Mouse (Mus musculus) spleen, postnatal 10 days (tissue): Measurements from ENCODE around the gene Tnfrsf22.
A peak's percentile ranks its signal among the peaks of the same experiment; 100 is the strongest.
"Not testable (repeated sequence)": the region's sequence is repeated elsewhere in the genome, so short reads cannot be mapped to it uniquely, and the experiment has no call there.

ENCODE experiments used
- DNase-seq, 2 experiments: peaks; one replicate each; pipeline ENCODE4 v3.0.0; 2021 to 2022; ENCODE audit warnings: low spot score in 2 of 2

The Tnfrsf22 gene

GRCm38 (mm10) chr7:143649034-143649768 lies at the start of gene Tnfrsf22:
Gene Tnfrsf22 (minus strand): TSS chr7:143649661.
- DNase-seq: peak; percentile 38 to 84

GRCm38 (mm10) chr7:143696140-143696539 lies 46.7 kb upstream of the Tnfrsf22 start:
- DNase-seq: peak in 1 of 2 experiments; percentile 55

- DNase-seq: no peak
These were observed 45.1 kb upstream of the Tnfrsf22 start for GRCm38 (mm10) chr7:143694550-143694949.

- DNase-seq: no peak
These were observed 43.5 kb upstream of the Tnfrsf22 start for GRCm38 (mm10) chr7:143692746-143693510.

- no peak for DNase-seq
These were observed 42.4 kb upstream of the Tnfrsf22 start for GRCm38 (mm10) chr7:143691909-143692308.

GRCm38 (mm10) chr7:143691181-143691580 lies 41.7 kb upstream of the Tnfrsf22 start:
- no peak for DNase-seq

- peak in 1 of 2 experiments; percentile 12 for DNase-seq
These were observed 40.5 kb upstream of the Tnfrsf22 start for GRCm38 (mm10) chr7:143689946-143690345.

GRCm38 (mm10) chr7:143689481-143689880 lies 40.0 kb upstream of the Tnfrsf22 start:
- DNase-seq: no peak

GRCm38 (mm10) chr7:143686676-143687075 lies 37.2 kb upstream of the Tnfrsf22 start:
- DNase-seq: not testable (repeated sequence)

GRCm38 (mm10) chr7:143686191-143686590 lies 36.7 kb upstream of the Tnfrsf22 start:
- not testable (repeated sequence) for DNase-seq

- peak; percentile 24 to 77 for DNase-seq
These were observed 36.1 kb upstream of the Tnfrsf22 start, which contains the start of gene Tnfrsf23 for GRCm38 (mm10) chr7:143685359-143686067. Gene Tnfrsf23 (minus strand): TSS chr7:143685872.

GRCm38 (mm10) chr7:143684569-143684968 lies 35.1 kb upstream of the Tnfrsf22 start:
- not testable (repeated sequence) for DNase-seq

GRCm38 (mm10) chr7:143681566-143681965 lies 32.1 kb upstream of the Tnfrsf22 start:
- DNase-seq: peak in 1 of 2 experiments; percentile 6

- DNase-seq: peak in 1 of 2 experiments; percentile 8
These were observed 31.4 kb upstream of the Tnfrsf22 start for GRCm38 (mm10) chr7:143680836-143681235.

- DNase-seq: peak in 1 of 2 experiments; percentile 4
These were observed 30.2 kb upstream of the Tnfrsf22 start for GRCm38 (mm10) chr7:143679650-143680049.

GRCm38 (mm10) chr7:143666427-143667311 lies 17.2 kb upstream of the Tnfrsf22 start:
- no peak for DNase-seq

GRCm38 (mm10) chr7:143663470-143663869 lies 14.0 kb upstream of the Tnfrsf22 start:
- no peak for DNase-seq

- DNase-seq: no peak
These were observed 11.3 kb upstream of the Tnfrsf22 start for GRCm38 (mm10) chr7:143660797-143661196.

GRCm38 (mm10) chr7:143649769-143650346 lies 397 bp upstream of the Tnfrsf22 start:
- DNase-seq: not testable (repeated sequence)

GRCm38 (mm10) chr7:143643949-143644348 lies 5.5 kb downstream of the Tnfrsf22 start:
- not testable (repeated sequence) for DNase-seq

GRCm38 (mm10) chr7:143636674-143637073 lies 12.8 kb downstream of the Tnfrsf22 start:
- no peak for DNase-seq
